Mouse (Mus musculus) brain, embryonic 18.5 days (tissue): ENCODE measurements around the gene Ptn.

Experiments
- DNase-seq: peaks from one replicate; pipeline ENCODE4 v3.0.0-alpha.2; 2012; ENCODE audit warnings: low read depth, low spot score

Gene Ptn

DNA sequence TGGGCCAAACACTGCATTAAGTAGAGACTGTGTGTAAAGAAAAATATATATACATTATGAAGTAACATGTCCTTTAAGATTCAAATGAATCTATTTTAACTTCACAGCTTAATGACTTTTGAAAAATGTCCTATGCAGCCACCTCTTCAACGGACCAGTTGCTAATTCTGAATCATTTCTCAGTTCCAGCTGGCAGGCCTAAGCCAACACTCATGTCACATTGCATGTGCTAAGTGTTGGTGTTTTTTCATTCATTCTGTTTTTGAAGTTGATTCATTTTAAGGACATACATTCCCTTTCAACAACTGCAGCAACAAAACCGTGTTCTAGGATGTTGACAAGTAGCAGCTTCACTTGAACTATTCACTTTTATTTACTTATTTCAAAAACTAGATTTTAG, 6.0 kb upstream of the Ptn start:
- DNase-seq = no peak

DNA sequence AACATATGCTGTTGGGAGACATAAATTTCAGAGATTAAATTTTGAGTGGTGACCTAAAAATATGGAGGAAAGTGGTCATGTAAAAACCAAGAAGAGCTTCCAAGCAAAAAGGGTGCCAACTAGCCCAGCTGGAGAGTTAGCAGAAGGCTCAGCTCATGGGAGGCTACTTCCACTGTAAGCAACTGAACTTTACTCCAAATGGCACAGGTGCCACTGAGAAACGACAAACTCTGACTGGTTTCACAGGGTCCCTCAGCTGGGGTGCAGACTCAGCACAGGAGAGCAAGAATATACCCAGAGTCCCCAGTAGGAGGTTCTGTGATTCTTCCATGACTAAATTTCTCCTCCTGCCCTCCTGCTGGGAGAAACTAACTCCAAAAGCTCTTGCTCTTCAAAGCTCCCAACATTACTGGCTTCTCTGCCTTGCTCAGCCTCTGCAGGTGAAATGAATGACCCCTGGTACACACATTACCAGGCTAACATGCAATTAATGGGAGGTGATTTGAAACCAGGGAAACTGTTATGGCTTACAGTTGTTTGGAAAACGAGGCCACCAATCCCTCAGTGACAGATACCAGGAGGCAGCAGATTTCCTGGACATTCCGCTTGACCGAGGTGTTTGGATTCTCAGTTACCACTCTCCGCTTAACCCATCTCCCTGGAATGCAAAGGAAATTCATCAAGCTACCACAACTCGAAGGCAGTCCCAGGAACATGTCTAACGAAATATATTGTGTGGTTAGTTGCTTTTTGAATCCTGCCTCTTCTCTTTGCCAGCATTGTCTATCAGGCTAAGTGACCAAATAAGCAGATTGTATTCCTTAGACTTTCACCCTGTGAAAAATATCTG, 2.9 kb upstream of the Ptn start:
- DNase-seq = no peak

DNA sequence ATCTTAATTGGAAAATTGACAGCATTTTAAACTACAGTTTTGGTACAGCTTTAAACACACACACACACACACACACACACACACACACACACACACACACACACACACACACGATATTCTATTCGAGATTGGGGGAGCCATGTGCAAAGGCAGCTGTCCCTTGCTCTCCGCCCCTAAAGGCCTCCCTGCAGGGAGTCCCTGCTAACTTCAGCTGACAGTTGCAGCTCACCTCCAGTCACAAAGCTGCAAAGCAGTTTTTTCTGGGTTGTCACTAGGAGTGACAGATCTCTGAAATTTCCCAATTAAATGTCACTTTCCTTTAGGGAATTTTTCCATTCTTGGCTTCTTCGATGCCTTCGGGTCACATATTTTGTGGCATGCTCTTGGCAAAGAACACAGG, 428 bp upstream of the Ptn start:
- DNase-seq = no peak

DNA sequence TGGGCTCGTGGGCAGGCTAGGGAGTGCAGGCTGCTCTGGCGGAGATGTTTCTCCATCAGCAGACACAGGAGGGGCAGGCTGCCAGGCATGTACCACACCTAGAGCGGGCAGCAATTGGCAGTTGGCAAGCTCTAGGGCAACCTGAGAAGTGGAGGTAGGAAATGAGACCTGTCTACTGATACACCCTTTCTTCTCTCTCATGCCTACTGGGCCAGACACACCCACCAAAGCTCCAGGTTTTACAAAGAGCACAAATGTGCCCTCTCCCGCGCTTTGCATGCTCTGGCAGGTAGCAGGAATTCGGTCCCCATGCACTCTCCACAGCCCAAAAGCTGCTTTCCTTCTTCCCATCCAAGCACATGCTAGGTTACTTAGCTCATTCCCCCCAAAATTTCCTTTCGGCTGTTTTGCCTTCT, 701 bp downstream of the Ptn start:
- DNase-seq = no peak

DNA sequence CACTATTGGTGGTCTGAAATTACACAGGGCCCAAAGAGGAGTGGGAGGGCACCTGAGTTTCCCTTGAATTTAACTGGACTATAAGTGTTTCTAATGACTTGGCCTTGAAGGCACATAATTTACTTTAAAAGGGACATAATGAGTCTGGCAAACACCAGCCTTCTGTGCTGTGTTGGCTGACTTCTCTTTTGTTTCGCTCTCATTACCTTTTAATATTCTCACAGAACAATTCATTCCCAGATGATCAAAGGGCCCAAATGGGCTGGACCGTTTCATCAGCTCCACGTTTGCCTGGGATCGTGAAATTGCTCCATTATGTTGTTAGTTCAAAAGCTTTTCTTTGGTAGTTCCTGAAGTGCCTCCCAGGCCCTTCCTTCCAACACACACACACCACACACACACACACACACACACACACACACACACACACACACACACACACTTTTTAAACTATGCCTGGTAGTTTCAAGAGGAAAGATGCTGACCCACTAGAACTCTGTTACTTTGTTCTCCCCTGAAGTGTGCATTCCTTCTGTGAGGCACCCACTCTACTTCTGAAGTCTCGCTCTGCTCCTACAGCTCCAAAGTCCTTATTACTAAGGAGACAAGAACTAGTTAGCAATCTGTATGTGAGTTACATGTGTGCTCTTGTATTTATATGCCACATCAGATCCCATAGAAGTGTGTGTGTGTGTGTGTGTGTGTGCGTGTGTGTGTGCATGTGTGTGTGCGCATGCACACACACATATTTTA, 1.5 kb downstream of the Ptn start:
- DNase-seq = no peak

DNA sequence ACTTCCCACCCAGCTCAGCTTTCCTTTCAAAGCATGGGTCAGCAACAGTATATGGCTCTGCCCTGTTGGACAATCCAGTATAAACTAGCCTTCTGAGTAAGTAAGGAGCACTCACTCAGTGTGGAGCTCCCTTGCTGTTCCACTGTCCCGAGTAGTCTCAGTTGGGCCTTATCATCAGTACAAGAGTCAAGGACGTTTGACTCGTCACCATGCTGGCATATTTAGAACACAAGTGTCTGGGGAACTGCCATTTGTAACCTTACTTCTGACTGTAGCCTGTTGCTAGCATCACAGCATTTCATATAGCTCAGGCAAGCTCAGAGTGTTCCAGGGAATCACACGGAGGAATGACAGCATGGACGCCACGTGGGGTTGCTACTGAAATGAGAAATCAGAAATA, 3.1 kb downstream of the Ptn start:
- DNase-seq = no peak

GRCm38 (mm10) chr6:36800309-36800946, 9.6 kb downstream of the Ptn start:
- no peak for DNase-seq

DNA sequence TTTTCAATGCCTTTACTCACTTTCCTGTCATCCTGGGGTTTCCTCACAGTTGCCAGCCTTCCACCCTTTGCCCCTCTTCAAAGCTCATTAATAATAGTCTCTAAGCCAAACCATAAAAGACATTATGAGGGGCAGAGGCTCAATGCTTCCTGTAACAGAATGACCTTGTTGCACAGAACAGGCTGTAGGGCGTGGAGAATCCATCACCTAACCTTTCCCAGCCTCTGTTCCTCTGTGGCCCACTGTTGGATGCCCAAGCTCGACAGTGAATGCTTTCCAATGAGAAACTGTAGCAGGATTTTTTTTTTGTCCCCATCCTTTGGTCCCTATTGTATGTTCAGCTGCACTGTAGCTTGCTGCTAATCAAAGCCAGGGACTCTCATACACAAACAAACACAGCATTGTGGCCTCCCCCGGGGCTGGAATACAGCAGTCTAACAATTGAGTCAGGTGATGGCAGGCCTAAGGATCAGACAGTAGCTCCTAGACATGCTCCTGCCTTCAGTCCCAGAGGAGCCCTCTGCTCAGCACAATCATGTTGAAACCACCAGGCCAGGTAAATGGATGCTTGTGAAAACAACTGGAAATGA, 12.9 kb downstream of the Ptn start:
- no peak for DNase-seq

GRCm38 (mm10) chr6:36794535-36794934, 15.5 kb downstream of the Ptn start:
- DNase-seq = no peak

DNA sequence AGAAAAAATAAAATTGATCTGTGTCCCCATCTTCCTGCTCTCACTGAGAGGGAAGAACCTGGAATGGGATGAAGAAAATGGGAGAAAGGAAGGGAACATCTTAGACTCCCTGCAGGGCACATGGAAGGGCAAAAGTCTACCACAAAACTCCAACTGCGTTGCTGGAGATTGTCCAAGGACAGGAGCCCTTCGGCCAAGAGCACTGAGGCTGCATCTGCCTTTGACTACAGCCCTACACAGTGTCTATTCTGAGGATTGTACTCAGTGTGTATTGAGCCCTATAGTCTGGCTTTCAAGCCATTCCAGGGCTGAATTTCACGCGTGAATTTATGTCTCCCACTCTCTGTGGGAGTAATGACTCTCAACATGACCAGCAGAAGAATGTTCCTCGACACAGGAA, 16.2 kb downstream of the Ptn start:
- DNase-seq = no peak

DNA sequence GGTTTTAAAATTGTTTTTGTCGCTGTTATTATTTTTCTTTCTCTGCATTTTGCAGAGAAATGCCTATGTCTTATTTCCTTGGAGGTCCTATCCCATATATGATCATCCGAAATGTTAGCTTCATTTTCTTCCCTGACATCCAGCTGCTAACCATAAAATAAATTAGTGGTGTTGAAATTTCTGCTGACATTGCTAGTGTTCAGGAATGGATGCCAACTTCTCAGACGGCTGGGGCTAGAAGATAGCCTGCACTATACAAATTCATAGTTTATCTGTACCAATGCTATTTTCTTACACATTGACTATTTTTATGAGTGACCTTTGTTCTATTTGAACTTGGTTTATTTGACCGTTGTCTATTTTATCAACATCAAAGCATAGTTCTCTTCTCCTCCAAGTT, 20.8 kb downstream of the Ptn start:
- no peak for DNase-seq

- DNase-seq = no peak
Measured at GRCm38 (mm10) chr6:36788576-36789191, 21.3 kb downstream of the Ptn start.

- no peak for DNase-seq
Measured at GRCm38 (mm10) chr6:36784682-36785208, 25.3 kb downstream of the Ptn start.

GRCm38 (mm10) chr6:36782481-36782880, 27.5 kb downstream of the Ptn start:
- no peak for DNase-seq

GRCm38 (mm10) chr6:36777567-36778337, 32.3 kb downstream of the Ptn start:
- peak; percentile 74 for DNase-seq

DNA sequence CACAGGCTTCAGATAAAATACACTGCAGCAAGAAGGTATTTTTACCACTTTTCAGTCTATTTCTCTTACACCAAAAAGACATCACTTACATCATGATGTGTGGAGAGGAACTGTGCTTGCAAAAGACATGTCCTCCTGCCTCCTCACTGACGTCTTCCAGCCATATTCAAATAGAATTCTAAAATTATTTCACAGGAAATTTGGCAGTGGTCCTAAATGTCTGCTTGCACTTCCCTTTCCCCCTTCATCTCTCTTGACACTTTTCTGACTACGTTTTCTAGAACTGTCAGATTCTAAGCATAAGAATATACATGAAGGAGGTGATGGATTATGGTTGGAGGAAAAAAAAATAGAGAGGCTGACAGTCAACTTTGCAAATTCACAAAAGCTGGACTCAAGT, 33.0 kb downstream of the Ptn start:
- DNase-seq = peak; percentile 67

GRCm38 (mm10) chr6:36775647-36776360, 34.2 kb downstream of the Ptn start:
- no peak for DNase-seq

GRCm38 (mm10) chr6:36772541-36772940, 37.5 kb downstream of the Ptn start:
- DNase-seq = no peak

DNA sequence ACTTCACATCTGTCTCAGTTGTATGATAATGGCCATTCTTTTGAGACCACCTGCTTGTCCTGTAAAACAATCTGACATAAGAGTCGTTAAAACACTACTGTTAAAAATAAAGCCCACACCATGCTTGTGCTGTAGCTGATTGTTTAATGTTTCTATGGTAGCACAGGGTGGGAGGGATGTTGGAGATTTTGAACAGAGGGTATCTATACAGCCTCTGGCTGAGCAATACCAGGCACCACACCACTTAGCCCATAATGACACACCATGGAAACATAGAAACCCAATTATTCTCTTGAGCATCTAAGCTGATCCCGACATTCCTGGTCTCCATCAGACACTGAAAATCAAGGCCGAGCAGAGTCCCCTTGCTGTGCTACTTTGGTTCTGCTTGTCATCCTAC, 41.0 kb downstream of the Ptn start:
- DNase-seq = no peak

DNA sequence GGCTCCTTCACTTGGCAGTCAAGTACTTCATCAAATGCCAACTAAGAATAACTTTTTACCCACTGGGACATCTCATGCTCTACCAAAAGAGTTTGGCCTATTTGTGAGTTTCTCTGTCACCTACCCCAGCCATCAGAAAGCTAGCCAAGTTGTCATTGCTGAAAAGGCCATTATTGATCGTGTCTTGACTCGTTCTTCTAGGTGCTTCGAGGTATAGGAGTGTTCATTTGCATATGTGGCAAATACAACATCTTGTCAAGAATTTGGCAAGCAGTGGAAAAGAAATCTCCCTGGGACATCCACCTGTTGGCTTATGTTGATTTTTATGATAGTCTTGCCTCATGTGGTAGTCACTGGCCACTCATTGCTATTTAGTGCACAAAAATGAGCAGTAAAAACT, 43.1 kb downstream of the Ptn start:
- no peak for DNase-seq
